Mouse (Mus musculus) liver, embryonic 14.5 days (tissue): ENCODE data around the gene Smg1. TPM values are rescaled to one million over a fixed set of nuclear protein-coding genes. Genes with fewer than 3 reads are reported as not detected.

Experiments
- ATAC-seq: fragments of 200-750 bp; cut with Nextera tagmentation; 2 replicates; pipeline ENCODE4 v1.8.0; 2017; ENCODE audit warnings: moderate number of reproducible peaks, mild to moderate bottlenecking, moderate library complexity; ENCODE audit not compliant: insufficient read depth
- DNase-seq, 3 experiments: peaks; one replicate each; pipeline ENCODE4 v3.0.0-alpha.2; 2012 to 2013; ENCODE audit warnings: low read depth in 3 of 3, low spot score in 3 of 3
- H3K27ac ChIP-seq: fragments of 300-500 bp; sonication (generic); 2 replicates; pipeline ENCODE4 v1.5.1; 2014; ENCODE audit warnings: moderate library complexity, mild to moderate bottlenecking, control low read depth, inconsistent platforms
- H3K27me3 ChIP-seq: fragments of 300-500 bp; sonication (generic); 2 replicates; pipeline ENCODE4 v1.6.1; 2014; ENCODE audit warnings: mild to moderate bottlenecking, low read length, moderate library complexity; ENCODE audit not compliant: control insufficient read depth, insufficient read depth
- H3K36me3 ChIP-seq: fragments of 300-500 bp; sonication (generic); replicated peaks from 2 replicates; pipeline ENCODE4 v1.6.1; 2014; ENCODE audit warnings: low read depth; ENCODE audit not compliant: control insufficient read depth, insufficient read depth
- H3K4me1 ChIP-seq, 2 experiments: fragments of 200-500 bp in 1 of 2; fragments of 300-500 bp in 1 of 2; sonication (generic) in 1 of 2; replicated peaks; 2 replicates each; pipeline ENCODE4 v1.6.1; 2012 to 2014; ENCODE audit warnings: antibody characterized with exemption in 1 of 2, inconsistent platforms in 1 of 2, low read length in 1 of 2; ENCODE audit not compliant: control insufficient read depth in 2 of 2, insufficient read depth in 2 of 2
- H3K4me2 ChIP-seq: fragments of 300-500 bp; sonication (generic); 2 replicates; pipeline ENCODE4 v1.6.1; 2014; ENCODE audit warnings: low read depth, mild to moderate bottlenecking, control low read depth, moderate library complexity
- H3K4me3 ChIP-seq, 2 experiments: fragments of 200-500 bp in 1 of 2; fragments of 300-500 bp in 1 of 2; sonication (generic) in 1 of 2; 2 replicates each; pipeline ENCODE4 v1.5.1; 2012 to 2014; ENCODE audit warnings: low read depth in 2 of 2, low read length in 2 of 2, mild to moderate bottlenecking in 2 of 2, control low read depth in 1 of 2, inconsistent platforms in 1 of 2, moderate library complexity in 1 of 2; ENCODE audit not compliant: insufficient read depth in 1 of 2
- H3K9ac ChIP-seq: fragments of 300-500 bp; sonication (generic); replicated peaks from 2 replicates; pipeline ENCODE4 v1.6.1; 2014; ENCODE audit warnings: mild to moderate bottlenecking, control low read depth, moderate library complexity
- H3K9me3 ChIP-seq: fragments of 300-500 bp; sonication (generic); 2 replicates; pipeline ENCODE4 v1.6.1; 2016; ENCODE audit warnings: low read length, mixed read lengths; ENCODE audit not compliant: control insufficient read depth
- CTCF ChIP-seq: IDR thresholded peaks from 2 replicates; pipeline ENCODE4 v1.5.1; 2016; ENCODE audit warnings: antibody characterized with exemption, low read depth, control low read depth
- EP300 ChIP-seq: IDR thresholded peaks from 2 replicates; pipeline ENCODE4 v1.6.1; 2016; ENCODE audit warnings: antibody characterized with exemption, low read depth
- WGBS: fragments of 180-500 bp; shearing (Covaris S2); extraction: QIAGEN DNeasy Blood & Tissue Kit; methylation state at CpG from one replicate; pipeline ENCODE4 v1.1.7; 2014; ENCODE audit not compliant: insufficient replicate concordance; 5-methylcytosine and 5-hydroxymethylcytosine counted together
- polyA plus RNA-seq, 2 experiments: library from polyadenylated mRNA; depleted of rRNA in 1 of 2; stranded (reverse) in 1 of 2; unstranded in 1 of 2; fragments of >200 nt; fragmentation: Nextera tagmentation in 1 of 2; extraction: Ambion mirVana in 1 of 2; gene quantifications; 2 replicates each; pipeline versions ENCODE4 v1.2.1 to v1.2.3; 2012 to 2014

Smg1 gene
- polyA plus RNA-seq, 2 experiments, result 5.7 to 10.5 TPM

GRCm38 (mm10) chr7:118219777-118220176 is 23.7 kb downstream of the Smg1 start:
- TF ChIP-seq CTCF (no peak), EP300 (no peak)
- 82% methylated on average over 2 of the region's 2 CpGs for WGBS
- ATAC-seq, result no peak

GRCm38 (mm10) chr7:118206396-118206795 is 37.1 kb downstream of the Smg1 start:
- no peak overlapping the region for H3K4me3 ChIP-seq
- H3K9me3 ChIP-seq, result no peaks in the 10 kb centered on the region
- ATAC-seq (no peak), DNase-seq (no peak)
- no peak overlapping the region for H3K9ac ChIP-seq
- no peak overlapping the region for H3K4me2 ChIP-seq
- no peaks in the 10 kb centered on the region for H3K27me3 ChIP-seq
- H3K27ac ChIP-seq, result no peak overlapping the region
- H3K36me3 ChIP-seq, result peaks cover 24% of the 10 kb centered on the region
- no peak for TF ChIP-seq EP300
- TF ChIP-seq CTCF, result no peak
- H3K4me1 ChIP-seq, result no peaks in the 10 kb centered on the region
- 92% methylated on average over 2 of the region's 2 CpGs for WGBS

More at GRCm38 (mm10) chr7:118219777-118220176, 23.7 kb downstream of the Smg1 start:
- no peak overlapping the region for H3K4me3 ChIP-seq
- H3K27ac ChIP-seq, result no peak overlapping the region
- no peak overlapping the region for H3K9ac ChIP-seq
- H3K4me1 ChIP-seq, result no peaks in the 10 kb centered on the region
- H3K27me3 ChIP-seq, result no peaks in the 10 kb centered on the region
- no peaks in the 10 kb centered on the region for H3K36me3 ChIP-seq
- no peak for DNase-seq
- no peak overlapping the region for H3K4me2 ChIP-seq
- H3K9me3 ChIP-seq, result no peaks in the 10 kb centered on the region

DNA sequence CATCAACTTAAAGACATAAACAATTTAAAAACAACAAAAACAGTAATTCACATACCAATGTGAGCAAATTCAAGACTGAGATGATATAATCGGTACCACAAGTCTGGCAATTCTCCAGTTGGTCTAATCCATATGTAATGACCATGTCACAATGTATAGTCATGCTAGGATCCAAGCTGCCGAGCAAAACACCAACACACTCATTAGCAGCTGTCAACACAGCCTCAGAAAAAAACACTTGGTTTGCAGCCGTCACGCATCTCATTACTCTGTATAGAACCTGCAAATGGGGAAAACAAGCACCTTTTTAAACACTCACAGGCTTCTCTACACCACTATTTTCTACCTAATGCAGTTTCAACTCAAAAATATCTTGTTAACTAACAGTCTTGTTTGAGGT is 47.7 kb downstream of the Smg1 start:
- DNase-seq (no peak), ATAC-seq (no peak)
- peaks cover 17% of the 10 kb centered on the region for H3K36me3 ChIP-seq
- no peaks in the 10 kb centered on the region for H3K4me1 ChIP-seq
- H3K27me3 ChIP-seq, result no peaks in the 10 kb centered on the region
- H3K9ac ChIP-seq, result no peak overlapping the region
- WGBS, result 91% methylated on average over 4 of the region's 4 CpGs
- no peaks in the 10 kb centered on the region for H3K9me3 ChIP-seq
- no peak overlapping the region for H3K27ac ChIP-seq
- no peak overlapping the region for H3K4me2 ChIP-seq
- H3K4me3 ChIP-seq, result no peak overlapping the region
- TF ChIP-seq CTCF, result no peak
- TF ChIP-seq EP300, result no peak

DNA sequence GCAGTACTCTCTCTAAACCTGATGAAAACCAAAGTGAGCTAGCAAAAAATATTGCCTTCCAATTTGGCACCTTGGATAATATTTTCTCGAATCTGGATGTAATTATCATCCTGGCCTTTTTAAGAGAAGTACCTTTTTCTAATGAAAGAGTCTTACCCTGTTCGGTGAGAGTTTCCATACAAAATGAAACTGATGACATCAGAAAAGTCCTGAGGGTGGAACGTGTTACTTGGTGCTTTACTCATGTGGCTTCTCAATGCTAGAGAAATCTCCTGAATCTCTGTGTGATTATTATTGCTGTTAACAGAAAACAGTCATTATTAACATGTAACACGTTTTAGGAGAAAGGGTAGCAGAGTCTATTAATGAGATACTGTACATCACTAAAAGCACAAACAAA is 57.6 kb downstream of the Smg1 start:
- Histone ChIP-seq H3K9me3 (no peaks in the 10 kb centered on the region), H3K4me1 (peaks cover 0 to 2% of the 10 kb centered on the region in 2 experiments; a peak in 1 of 4 replicates), H3K4me3 (no peak overlapping the region), H3K9ac (no peak overlapping the region), H3K27ac (no peak overlapping the region), H3K36me3 (peaks cover 30% of the 10 kb centered on the region), H3K4me2 (no peak overlapping the region), H3K27me3 (no peaks in the 10 kb centered on the region)
- DNase-seq (no peak), ATAC-seq (no peak)
- WGBS, result 69% methylated on average over 4 of the region's 4 CpGs
- no peak for TF ChIP-seq EP300
- TF ChIP-seq CTCF, result no peak

DNA sequence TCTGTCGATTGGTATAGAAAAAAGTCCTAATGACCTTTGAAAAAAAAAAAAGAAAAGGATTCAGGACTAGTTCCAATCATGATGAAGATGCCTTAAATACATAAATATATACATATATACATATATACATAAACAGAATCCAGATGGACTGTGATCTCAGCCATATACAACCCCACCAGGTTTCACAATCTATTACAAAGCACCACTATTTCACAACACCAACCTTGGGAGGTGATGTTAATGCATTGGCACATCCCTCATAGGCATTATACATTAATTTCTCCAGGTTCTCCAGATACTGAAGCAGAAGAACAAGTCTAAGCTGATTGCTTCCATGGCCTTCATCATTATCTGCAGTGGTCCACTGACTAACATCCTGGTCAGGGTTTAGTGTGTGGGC is 58.9 kb downstream of the Smg1 start:
- H3K4me3 ChIP-seq, result no peak overlapping the region
- no peaks in the 10 kb centered on the region for H3K9me3 ChIP-seq
- TF ChIP-seq EP300, result no peak
- no peak for TF ChIP-seq CTCF
- no peak overlapping the region for H3K9ac ChIP-seq
- H3K4me2 ChIP-seq, result no peak overlapping the region
- H3K27me3 ChIP-seq, result no peaks in the 10 kb centered on the region
- H3K27ac ChIP-seq, result no peak overlapping the region
- 83% methylated on average over 1 of the region's 1 CpGs for WGBS
- peaks cover 30% of the 10 kb centered on the region for H3K36me3 ChIP-seq
- DNase-seq (no peak), ATAC-seq (no peak)
- peaks cover 0 to 2% of the 10 kb centered on the region in 2 experiments; a peak in 1 of 4 replicates for H3K4me1 ChIP-seq
